Mouse (Mus musculus): ENCODE measurements around the gene Ap5z1. TPM values are rescaled to one million over a fixed set of nuclear protein-coding genes. Genes with fewer than 3 reads are reported as not detected.

Gene Ap5z1
- total RNA-seq (2017): 7.0 and 11.9 TPM in 2 replicates

DNA sequence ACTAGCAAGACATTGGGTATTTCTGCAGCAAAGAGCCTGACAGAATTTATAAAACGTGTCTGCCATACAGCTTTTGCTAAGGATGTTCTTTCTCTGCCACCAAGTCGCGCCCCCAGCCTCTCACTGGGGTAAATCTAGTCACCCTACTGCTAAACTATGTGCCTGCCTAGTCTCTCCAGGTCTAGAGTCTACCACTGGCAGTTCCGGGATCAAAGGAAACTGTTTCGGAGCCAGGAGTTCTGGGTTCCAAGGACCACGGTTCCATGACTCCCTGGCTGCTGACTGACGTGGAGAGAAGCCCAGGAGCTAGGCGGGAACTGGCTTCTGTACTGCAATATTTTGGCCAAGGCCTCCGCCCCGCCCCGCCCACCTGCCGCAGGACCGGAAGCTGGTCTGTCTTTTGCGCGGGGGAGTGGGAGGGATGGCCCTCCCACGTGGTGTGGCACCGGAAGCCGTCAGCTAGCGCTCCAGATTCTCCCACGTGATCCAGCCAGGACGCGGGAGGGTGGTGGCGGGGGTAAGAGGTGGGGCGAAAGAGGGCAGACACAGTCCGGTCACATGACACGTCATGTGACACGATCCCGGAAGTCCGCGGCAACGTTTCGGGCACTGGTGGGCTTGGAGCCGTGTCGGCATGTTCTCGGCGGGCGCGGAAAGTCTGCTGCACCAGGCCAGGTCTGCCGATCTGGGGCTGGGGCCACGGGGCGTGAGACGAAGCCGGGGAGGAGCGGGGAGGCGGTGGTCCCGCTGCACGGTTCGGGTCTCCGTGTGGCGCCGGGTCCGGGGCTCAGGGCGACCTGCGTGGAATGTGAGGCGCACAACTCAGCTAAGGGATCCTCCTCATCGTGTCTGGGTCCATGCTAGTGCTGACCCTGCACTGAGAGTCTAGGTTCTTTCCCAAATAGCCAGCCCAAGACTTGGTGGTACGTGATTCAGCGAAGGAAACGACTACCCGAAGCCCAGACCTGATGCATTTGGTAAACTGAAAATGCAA, at the start of gene Ap5z1:
TSS of gene Ap5z1 (plus strand) at position 484 of the 994 bp plus-strand sequence.
- peak; percentile 91 for ATAC-seq (replicated peaks; ENCODE audit: low read depth, poor library complexity, severe bottlenecking)

DNA sequence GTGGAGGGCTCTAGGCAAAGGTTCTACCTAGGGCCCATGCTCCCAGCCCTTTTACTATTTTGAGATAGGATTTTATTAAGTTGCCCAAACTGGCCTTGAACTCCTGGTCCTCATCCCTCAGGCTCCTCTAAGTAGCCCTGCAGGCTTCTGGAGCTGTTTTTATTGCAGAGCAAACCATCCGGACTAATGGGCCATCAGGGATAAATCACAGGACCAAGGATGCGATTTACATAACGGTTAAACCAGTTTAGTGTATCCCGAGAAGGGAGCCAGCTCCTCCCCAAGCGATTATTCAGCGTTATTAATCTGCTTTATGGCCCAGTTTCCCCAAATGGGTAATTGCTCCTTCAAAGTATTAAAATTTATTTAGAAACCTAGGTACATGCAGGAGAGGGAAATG, 48.3 kb upstream of the Ap5z1 start:
- ATAC-seq (replicated peaks; ENCODE audit: low read depth, poor library complexity, severe bottlenecking): no peak

DNA sequence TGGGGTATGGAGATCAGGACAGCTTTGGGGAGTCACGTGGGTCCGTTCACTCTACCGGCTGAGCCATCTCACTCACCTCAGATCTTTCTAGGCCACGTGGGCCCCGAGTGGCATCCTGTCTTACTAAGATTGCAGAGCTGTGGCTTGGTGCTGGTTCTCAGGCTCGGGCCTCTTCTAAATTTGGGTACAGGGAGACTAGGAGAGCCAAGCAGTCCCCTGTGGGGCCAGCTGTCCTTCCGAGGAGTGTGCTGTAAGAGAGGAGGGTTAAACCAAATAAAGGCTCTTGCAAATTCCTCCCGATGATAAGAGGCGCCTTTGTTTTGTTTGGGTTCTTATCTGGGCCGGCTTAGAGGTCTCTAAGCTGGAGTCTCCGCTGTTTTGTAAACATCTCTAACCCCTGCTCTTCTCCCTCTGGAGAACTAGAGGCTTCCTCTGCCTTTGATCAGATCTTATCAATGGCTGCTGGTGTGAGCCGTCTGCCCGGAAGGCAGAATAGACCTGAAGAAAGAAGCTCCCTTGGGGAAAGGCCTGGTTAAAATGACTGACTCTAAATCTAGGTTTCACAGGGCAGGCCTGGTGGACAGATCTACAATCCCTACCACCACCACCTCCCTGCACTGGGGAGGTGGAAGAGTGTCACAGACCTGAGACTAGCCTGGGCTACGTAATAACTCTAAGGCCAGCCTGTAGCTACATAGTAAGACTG, 47.5 kb upstream of the Ap5z1 start:
- ATAC-seq (replicated peaks; ENCODE audit: low read depth, poor library complexity, severe bottlenecking): peak; percentile 53

DNA sequence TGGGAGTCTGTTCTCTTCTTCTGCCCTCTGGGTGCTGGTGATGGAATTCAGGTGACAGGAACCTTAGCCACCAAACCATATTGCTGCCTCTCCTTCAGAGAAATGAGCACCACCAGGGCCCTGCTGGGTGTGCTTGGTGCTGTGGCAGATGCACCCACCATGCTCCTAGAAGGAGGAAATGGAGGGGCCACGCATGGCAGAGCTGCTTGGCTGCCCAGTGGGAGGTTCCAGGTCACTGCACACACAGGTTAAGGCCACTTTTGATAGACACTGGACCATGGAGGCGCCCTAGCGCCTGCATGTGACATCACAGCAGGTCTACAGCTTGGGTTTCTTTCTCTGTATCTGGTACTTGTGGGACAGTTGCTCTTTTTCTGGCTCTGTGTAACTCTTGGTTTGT, 46.6 kb upstream of the Ap5z1 start:
- ATAC-seq (replicated peaks; ENCODE audit: low read depth, poor library complexity, severe bottlenecking): no peak

DNA sequence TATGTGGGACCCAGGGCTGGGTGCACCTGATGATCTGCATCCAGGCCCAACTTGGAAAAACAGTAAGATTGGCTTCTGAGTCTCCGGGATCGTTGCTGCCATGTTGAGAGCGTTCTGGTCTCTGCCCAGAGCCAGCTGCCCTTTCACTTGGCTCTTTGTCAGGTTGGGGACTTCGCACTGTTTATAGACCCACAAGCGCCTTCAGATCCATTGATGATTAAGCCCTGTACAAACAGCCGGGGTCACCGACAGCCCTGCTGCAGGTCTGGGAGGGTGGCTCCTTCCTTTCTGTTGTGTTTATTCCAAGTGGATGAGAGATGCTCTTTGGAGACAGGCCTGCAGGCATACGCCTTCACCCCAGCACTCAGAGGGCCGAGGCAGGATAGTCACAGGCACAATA, 45.9 kb upstream of the Ap5z1 start:
- ATAC-seq (replicated peaks; ENCODE audit: low read depth, poor library complexity, severe bottlenecking): no peak

DNA sequence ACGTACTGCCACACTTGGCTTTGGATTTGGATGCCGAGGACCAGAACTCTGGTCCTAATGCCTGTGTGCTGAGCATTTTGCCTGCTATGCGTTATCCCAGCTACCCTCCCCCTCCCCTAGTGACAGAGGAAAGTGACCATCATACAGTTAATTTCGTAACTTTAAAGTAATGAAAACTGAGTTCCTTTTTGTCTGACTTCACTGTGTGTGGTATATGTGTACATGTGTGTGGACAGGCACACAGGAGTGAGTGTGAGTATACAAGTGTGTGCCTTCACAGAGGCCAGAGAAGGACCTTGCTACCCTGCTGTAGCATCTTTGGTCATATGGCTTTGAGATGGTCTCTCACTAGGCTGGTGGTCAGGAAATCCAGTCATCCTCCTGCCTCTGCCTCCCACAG, 45.3 kb upstream of the Ap5z1 start:
- ATAC-seq (replicated peaks; ENCODE audit: low read depth, poor library complexity, severe bottlenecking): 0 out of 2 replicates have a peak, but pooled peaks have one; percentile 27

DNA sequence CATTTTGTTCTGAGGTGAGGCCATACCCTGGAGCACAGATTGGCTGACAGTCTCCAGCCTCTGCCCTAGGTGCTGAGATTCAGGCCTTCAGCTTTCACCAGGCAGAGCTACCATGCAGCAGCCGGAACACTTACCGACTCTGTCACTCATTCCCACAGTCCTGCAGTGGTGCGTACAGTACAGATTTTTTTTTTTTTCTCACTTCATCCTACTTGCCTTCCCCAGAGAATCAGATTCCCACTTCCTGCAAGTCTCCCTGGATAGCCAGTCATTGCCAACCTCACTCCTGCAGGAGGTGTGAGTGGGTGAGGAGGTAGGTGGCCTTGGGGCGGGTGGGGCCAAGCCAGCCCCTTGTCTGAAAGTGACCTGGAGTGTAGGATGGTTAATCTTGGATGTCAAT, 43.4 kb upstream of the Ap5z1 start:
- ATAC-seq (replicated peaks; ENCODE audit: low read depth, poor library complexity, severe bottlenecking): no peak

DNA sequence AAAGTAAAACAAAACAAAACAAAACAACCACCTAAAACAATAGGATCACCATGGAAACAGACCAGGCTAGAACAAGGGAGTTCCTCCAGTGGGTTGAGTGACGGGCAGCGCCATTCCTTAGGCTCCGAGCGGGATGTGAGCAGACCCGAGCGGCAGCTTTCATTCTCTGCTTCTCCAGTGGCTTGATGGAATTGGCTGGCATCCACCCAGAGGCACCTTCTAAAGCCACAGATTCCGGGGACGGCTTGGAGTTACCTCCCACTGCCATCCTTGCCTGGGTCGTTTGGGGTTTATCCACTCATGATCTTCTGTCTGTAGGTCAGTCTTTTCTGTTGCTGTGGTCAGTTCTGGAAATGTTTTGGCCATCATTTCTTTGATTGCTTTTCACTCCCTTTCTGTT, 42.8 kb upstream of the Ap5z1 start:
- no peak for ATAC-seq (replicated peaks; ENCODE audit: low read depth, poor library complexity, severe bottlenecking)

DNA sequence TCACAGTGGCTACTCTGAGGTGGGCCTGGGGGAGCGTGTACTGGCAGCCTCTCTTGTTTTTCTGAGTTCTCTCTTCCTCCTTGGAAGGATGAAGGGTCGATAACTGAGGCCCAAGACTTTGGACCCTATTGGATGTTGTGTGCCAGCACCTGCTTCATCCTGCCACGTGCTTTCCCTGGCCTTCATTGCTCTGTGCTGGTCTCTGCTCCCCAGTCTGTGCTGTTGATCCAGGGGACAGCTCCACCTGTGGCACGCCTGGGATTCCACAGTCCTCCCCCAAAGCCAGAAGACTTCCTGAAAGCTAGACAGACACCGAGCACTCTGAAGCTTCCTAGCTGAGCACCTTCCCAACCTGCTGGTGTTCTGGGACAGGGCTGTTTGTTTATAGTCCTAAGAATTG, 41.9 kb upstream of the Ap5z1 start:
- no peak for ATAC-seq (replicated peaks; ENCODE audit: low read depth, poor library complexity, severe bottlenecking)

DNA sequence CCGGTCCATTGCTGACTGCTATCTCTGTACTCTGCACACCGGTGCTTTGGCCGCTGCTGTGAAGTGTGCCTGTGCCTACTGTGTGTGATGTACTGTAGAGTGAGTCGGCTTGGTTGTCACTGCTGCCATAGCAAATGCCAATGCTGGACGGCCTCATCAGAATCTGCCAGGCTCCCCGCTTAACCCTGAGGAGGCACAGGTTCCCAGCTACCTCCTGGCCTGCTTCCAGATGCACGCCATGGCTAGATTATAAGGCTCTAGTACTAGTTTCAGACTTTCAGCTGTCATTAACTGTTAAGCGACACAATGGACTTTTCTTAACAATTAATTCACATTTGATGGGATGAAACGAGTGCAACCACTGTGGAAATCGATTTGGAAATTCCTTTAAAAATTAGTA, 40.6 kb upstream of the Ap5z1 start:
- no peak for ATAC-seq (replicated peaks; ENCODE audit: low read depth, poor library complexity, severe bottlenecking)

DNA sequence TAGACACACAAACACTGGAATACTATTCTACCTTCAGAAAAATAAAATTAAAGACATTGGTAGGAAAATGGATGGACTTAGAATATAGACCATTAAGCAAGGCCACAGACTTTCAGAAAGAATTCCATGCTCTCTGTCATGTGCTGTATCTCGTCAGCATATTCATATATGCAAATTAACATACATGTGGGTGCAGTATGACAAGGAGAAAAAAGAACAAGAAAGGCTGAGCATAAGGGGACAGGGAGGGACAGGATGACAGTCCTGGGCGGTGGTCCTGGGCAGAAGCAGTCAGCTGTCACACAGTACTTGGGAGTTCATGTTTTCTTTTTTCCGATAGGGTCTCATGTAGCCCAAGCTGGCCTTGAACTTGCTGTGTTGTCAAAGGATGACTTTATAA, 40.0 kb upstream of the Ap5z1 start:
- no peak for ATAC-seq (replicated peaks; ENCODE audit: low read depth, poor library complexity, severe bottlenecking)

DNA sequence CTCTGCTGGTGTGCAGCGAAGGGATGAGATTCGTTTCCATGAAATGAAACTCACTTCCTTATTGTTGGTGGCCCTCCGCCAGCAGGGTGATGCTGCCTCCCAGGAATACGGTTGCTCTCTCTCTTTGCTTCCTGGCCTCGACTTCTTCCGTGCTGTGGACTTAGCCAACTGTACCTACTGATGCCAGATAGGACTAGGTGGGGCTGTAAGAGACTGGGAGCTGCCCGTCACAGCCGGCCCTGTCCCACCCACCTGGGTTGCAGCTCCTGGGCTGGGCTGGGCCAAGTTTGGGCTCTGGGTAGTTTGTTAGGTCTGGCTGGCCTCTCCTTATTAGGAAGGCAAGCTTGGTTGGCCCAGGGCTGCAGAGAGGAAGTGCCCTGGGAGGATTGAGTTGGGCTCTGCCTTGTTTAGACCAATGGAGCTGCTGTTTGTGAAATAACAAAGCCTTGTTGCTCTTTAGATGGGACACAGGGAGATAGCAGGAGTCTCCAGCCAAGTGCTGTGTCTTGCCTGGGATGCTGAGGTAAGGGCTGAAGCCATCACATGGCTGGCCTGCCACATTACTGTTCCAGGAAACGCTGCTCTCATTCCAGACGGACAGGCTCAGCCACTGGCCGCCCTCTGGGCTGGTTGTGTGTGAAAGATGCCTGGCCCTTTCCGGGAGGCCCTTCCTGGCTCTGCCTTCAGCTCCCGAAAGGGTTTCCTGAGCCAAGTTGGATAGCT, 39.0 kb upstream of the Ap5z1 start:
- ATAC-seq (replicated peaks; ENCODE audit: low read depth, poor library complexity, severe bottlenecking): peak; percentile 51

DNA sequence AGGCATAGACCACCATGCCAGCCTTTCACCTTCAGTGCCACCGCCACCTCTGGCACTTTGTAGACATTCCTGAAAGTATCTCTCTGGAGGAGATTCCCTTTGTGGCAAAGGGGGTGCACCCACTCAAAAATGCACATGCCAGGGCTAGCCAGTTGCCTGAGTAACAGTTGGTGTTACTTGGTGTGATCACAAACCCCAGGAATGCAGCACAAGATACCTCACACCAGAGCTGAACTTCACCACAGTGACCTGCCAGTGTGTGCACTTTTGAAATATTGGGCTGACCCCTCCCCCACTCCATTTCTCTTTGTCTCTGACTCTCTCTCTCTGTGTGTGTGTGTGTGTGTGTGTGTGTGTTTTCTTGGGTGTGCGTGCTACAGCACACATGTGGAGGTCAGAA, 37.3 kb upstream of the Ap5z1 start:
- ATAC-seq (replicated peaks; ENCODE audit: low read depth, poor library complexity, severe bottlenecking): no peak

DNA sequence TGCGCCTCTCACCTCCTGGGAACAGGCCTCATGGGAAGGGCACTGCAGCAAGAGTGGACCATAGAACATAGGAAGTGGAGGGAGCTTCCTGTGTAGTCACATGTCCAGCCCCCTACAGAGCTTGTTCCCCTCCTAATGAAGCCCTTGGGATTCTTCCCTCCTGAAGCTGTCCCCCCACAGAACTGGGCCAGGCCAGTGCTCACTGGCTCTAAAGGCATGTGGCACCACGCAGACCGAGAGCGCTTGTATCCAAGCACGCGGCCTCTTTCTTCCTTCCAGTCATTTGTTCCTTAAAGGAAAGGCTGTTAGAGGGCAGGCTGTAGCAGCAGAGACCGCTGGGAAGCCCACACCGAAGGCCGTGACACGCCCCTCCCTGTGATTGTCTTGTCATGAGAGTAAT, 35.9 kb upstream of the Ap5z1 start:
- no peak for ATAC-seq (replicated peaks; ENCODE audit: low read depth, poor library complexity, severe bottlenecking)

DNA sequence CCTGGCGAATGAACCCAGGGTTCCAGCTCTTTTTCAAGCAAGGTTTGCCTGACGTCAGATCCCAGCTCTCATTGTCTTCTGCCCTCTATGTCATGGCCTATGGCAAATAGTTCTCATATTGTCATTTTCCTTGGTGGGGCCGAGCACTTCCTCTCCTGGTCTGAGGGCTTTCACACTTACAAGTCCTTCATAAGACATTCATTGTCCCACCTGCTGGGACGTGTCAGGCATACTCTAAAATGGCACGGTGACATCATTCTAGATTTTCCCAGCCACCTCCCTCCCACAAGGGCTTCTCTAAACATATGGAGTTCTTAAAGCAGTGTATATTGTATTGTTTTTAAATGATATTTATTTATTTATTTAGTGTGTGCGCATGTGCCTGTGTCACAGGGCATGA, 35.1 kb upstream of the Ap5z1 start:
- no peak for ATAC-seq (replicated peaks; ENCODE audit: low read depth, poor library complexity, severe bottlenecking)

DNA sequence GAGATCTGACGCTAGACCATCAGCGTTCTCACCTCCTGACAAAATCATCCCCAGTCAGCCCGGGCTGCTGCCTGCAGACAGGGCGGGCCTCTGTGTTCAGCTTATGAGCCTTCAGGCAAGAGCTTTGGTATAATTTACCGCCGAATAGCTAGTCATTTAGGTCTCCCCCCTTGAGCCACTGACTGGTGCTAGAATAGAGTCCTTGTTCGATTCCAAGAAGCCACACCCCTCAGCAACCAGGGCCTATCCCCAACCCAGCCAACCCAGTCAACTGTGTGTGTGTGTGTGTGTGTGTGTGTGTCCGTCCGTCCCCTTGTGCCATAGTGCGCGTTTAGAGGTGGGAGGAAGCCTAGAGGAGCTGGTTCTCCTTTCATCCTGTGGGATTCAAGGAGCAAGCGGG, 32.7 kb upstream of the Ap5z1 start:
- no peak for ATAC-seq (replicated peaks; ENCODE audit: low read depth, poor library complexity, severe bottlenecking)

DNA sequence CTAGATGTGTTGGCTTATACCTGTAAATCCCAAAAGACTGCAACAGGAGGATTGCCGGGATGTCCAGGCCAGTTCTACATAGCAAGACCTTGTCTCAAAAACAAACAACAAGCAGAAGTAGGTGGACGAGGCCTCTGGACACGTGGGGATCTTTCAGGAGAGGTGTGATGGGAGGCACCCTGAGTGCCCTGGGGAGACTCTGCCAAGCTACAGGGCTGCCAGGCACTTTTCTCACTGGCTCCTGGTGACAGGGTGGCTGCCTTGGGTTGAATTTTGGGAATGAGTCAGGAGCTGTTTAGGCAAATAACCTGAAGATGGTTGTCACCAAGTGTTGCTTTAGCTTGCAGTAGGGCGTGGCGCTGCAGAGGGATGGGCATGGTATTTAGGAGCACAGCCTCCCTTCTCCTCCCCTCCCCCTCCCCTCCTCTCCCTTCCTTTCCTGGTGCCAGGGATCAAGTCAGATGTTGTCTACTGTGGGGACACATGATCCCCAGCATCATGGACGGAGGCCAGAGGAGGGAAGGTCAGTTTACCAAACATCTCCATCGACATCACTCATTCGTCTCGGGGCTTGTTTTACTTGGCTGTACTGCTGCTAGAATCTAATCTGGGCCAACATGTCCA, 31.8 kb upstream of the Ap5z1 start:
- ATAC-seq (replicated peaks; ENCODE audit: low read depth, poor library complexity, severe bottlenecking): no peak

DNA sequence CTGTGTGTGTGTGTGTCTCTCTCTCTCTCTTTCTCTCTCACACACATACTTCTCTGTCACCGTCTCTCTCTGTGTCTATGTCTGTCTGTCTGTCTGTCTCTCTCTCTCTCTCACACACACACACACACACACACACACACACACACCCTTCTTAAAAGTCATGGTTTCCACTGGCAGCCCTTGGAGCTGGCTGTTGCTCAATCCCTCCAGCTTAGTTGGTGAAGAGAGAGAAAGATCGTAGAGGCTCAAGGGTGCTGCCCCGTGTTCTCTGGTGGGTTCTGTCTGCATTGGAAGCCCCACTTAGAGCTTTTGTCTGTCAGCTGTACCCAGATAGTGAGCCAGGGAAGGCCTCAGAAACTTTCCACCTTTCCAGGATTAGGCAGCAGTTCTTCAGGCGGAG, 31.0 kb upstream of the Ap5z1 start:
- ATAC-seq (replicated peaks; ENCODE audit: low read depth, poor library complexity, severe bottlenecking): no peak

DNA sequence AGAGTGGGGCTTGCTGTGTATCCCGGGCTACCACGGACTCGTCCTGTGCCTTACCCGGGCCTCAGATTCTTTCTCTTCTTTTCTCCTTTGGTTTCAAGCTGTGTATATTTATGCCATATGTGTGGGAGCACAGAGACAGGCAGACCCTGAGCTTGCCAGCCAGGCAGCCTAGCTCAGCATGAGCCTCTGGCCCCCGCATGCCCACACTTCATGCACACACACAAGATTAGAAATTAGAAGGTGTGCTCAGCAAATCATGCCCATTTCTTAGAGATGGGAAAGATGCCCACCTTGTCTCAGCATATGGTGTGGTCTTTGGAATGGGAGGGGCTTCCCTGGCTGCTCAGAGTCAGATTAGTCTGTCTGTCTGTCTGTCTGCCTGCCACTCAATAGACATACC, 29.7 kb upstream of the Ap5z1 start:
- ATAC-seq (replicated peaks; ENCODE audit: low read depth, poor library complexity, severe bottlenecking): no peak

DNA sequence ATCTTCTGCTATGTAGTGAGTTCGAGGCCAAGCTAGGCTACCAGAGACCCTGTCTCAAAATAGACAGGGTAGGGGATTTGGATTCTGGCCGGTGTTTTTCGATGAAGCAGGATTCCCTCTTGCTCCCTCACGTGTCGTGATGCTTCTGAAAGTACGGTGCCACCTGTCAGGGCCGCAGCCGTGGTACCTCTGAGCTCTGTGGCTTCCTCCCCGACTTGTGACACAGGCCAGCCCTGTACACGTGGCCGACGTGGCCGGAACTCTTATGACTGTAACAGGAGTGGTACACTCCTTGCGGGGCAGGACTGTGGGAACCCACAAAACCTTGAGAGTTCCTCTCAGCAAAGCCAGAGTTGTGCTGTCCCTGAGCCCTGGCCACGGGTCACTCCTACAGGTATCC, 28.0 kb upstream of the Ap5z1 start:
- no peak for ATAC-seq (replicated peaks; ENCODE audit: low read depth, poor library complexity, severe bottlenecking)

All from common myeloid progenitor, adult 5-6 weeks (primary cell).